Mouse (Mus musculus) cerebellum, adult 2 months (tissue): ENCODE results near the gene Clec16a.

Source experiments
- CTCF ChIP-seq: fragments of 200-500 bp; IDR thresholded peaks from 2 replicates; pipeline ENCODE4 v1.5.1; 2011; ENCODE audit warnings: low read depth, mild to moderate bottlenecking, control low read depth, low read length, moderate library complexity, borderline replicate concordance; ENCODE audit not compliant: insufficient read depth
- POLR2A ChIP-seq: fragments of 200-500 bp; IDR thresholded peaks from 2 replicates; pipeline ENCODE4 v1.6.1; 2011; ENCODE audit warnings: low read length, control low read depth, borderline replicate concordance; ENCODE audit not compliant: insufficient read depth

DNA sequence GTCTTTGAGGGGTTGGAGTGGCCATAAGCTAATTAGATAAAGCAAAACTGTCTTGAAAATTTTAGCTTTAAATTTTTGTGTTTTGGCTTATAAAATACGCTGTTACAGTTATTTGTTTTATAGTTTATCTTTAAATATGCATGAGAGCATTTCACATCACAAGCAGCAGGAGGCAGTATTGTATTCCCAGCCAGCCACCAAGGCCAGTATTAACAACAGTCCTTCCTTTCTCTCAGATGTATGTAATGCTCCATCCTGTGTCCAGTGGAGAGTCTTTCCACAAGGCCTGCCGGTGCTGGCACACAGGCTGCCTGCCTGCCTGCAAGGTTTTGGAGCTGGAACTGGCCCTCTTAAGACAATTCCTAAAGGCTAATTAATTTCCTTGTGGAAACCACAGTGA, 26.7 kb downstream of the Clec16a start:
- peak; percentile 46; the same call in 1 of the 2 replicates for TF ChIP-seq CTCF
- no peak for TF ChIP-seq POLR2A
